Mouse (Mus musculus): ENCODE results near the gene Cbfb. TPM values are rescaled to one million over a fixed set of nuclear protein-coding genes. Genes with fewer than 3 reads are reported as not detected.
A peak's percentile ranks its signal among the peaks of the same experiment; 100 is the strongest.

Cbfb gene
- polyA plus RNA-seq, 1 experiment from 2014 or later, result 105 TPM

GRCm38 (mm10) chr8:105237442-105238142 is 67.1 kb downstream of the Cbfb start:
- whole genome bisulfite sequencing, result 93% methylated on average over 14 of the region's 14 CpGs
- H3K9ac ChIP-seq (ENCODE audit: low read length), result no peak overlapping the region
- no peak overlapping the region for H3K27ac ChIP-seq (replicated peaks; ENCODE audit: low read depth, low read length)
- no peak overlapping the region for H3K4me3 ChIP-seq (ENCODE audit: low read depth, low read length)
- ATAC-seq (ENCODE audit: insufficient number of reproducible peaks, low FRiP score, low TSS enrichment, low read depth), result no peak
- H3K4me2 ChIP-seq (ENCODE audit: low read depth, severe bottlenecking), result no peak overlapping the region
- no peak for DNase-seq (ENCODE audit: low spot score)
- H3K27me3 ChIP-seq (ENCODE audit: control insufficient read depth, insufficient read depth, low read length), result no peaks in the 10 kb centered on the region
- no peaks in the 10 kb centered on the region for H3K9me3 ChIP-seq (ENCODE audit: control insufficient read depth, low read length)
- H3K4me1 ChIP-seq (ENCODE audit: control insufficient read depth, insufficient read depth, low read length), result no peaks in the 10 kb centered on the region
- no peaks in the 10 kb centered on the region; the same call in 1 of the 2 replicates for H3K36me3 ChIP-seq (ENCODE audit: control insufficient read depth, insufficient read depth, low read length)

- no peaks in the 10 kb centered on the region for H3K36me3 ChIP-seq (ENCODE audit: control insufficient read depth, insufficient read depth, low read length)
- H3K4me3 ChIP-seq (ENCODE audit: low read depth, low read length), result no peak overlapping the region
- 98% methylated on average over 7 of the region's 7 CpGs for WGBS
These were observed 70.5 kb downstream of the Cbfb start for GRCm38 (mm10) chr8:105241016-105241415.

GRCm38 (mm10) chr8:105251954-105252353 is 81.5 kb downstream of the Cbfb start:
- DNase-seq (ENCODE audit: low spot score) (no peak), ATAC-seq (ENCODE audit: insufficient number of reproducible peaks, low FRiP score, low TSS enrichment, low read depth) (no peak)
- Histone ChIP-seq H3K9ac (ENCODE audit: low read length) (no peak overlapping the region), H3K4me1 (ENCODE audit: control insufficient read depth, insufficient read depth, low read length) (peaks cover 5% of the 10 kb centered on the region; the same call in 1 of the 2 replicates), H3K4me3 (ENCODE audit: low read depth, low read length) (no peak overlapping the region), H3K27me3 (ENCODE audit: control insufficient read depth, insufficient read depth, low read length) (peaks cover 7% of the 10 kb centered on the region; the same call in 1 of the 2 replicates), H3K4me2 (ENCODE audit: low read depth, severe bottlenecking) (no peak overlapping the region), H3K36me3 (ENCODE audit: control insufficient read depth, insufficient read depth, low read length) (peaks cover 16% of the 10 kb centered on the region), H3K9me3 (ENCODE audit: control insufficient read depth, low read length) (no peaks in the 10 kb centered on the region), H3K27ac (replicated peaks; ENCODE audit: low read depth, low read length) (no peak overlapping the region)
- WGBS, result 96% methylated on average over 6 of the region's 6 CpGs

More at GRCm38 (mm10) chr8:105241016-105241415, 70.5 kb downstream of the Cbfb start:
- H3K27ac ChIP-seq (replicated peaks; ENCODE audit: low read depth, low read length), result no peak overlapping the region
- H3K9ac ChIP-seq (ENCODE audit: low read length), result no peak overlapping the region
- no peak for DNase-seq (ENCODE audit: low spot score)
- H3K4me2 ChIP-seq (ENCODE audit: low read depth, severe bottlenecking), result no peak overlapping the region
- H3K27me3 ChIP-seq (ENCODE audit: control insufficient read depth, insufficient read depth, low read length), result no peaks in the 10 kb centered on the region
- no peak for ATAC-seq (ENCODE audit: insufficient number of reproducible peaks, low FRiP score, low TSS enrichment, low read depth)
- no peaks in the 10 kb centered on the region for H3K4me1 ChIP-seq (ENCODE audit: control insufficient read depth, insufficient read depth, low read length)
- H3K9me3 ChIP-seq (ENCODE audit: control insufficient read depth, low read length), result no peaks in the 10 kb centered on the region

GRCm38 (mm10) chr8:105252680-105253537 is 82.4 kb downstream of the Cbfb start:
- no peak for ATAC-seq (ENCODE audit: insufficient number of reproducible peaks, low FRiP score, low TSS enrichment, low read depth)

GRCm38 (mm10) chr8:105253766-105254151 is 83.3 kb downstream of the Cbfb start:
- ATAC-seq (ENCODE audit: insufficient number of reproducible peaks, low FRiP score, low TSS enrichment, low read depth), result peak; percentile 14; the same call in 1 of the 2 replicates
- Histone ChIP-seq H3K9me3 (ENCODE audit: control insufficient read depth, low read length) (no peaks in the 10 kb centered on the region), H3K27ac (replicated peaks; ENCODE audit: low read depth, low read length) (no peak overlapping the region), H3K4me2 (ENCODE audit: low read depth, severe bottlenecking) (peak overlapping the region; percentile 98), H3K4me3 (ENCODE audit: low read depth, low read length) (peak overlapping the region; percentile 61), H3K27me3 (ENCODE audit: control insufficient read depth, insufficient read depth, low read length) (peaks cover 21% of the 10 kb centered on the region), H3K4me1 (ENCODE audit: control insufficient read depth, insufficient read depth, low read length) (peaks cover 6% of the 10 kb centered on the region), H3K9ac (ENCODE audit: low read length) (no peak overlapping the region), H3K36me3 (ENCODE audit: control insufficient read depth, insufficient read depth, low read length) (peaks cover 14% of the 10 kb centered on the region)
- WGBS, result 39% methylated on average over 20 of the region's 20 CpGs
- DNase-seq (ENCODE audit: low spot score), result no peak

More at GRCm38 (mm10) chr8:105252680-105253537, 82.4 kb downstream of the Cbfb start:
- DNase-seq (ENCODE audit: low spot score), result no peak
- H3K27me3 ChIP-seq (ENCODE audit: control insufficient read depth, insufficient read depth, low read length), result peaks cover 12% of the 10 kb centered on the region
- H3K4me3 ChIP-seq (ENCODE audit: low read depth, low read length), result no peak overlapping the region
- 88% methylated on average over 10 of the region's 10 CpGs for WGBS
- peaks cover 5% of the 10 kb centered on the region; the same call in 1 of the 2 replicates for H3K4me1 ChIP-seq (ENCODE audit: control insufficient read depth, insufficient read depth, low read length)
- H3K4me2 ChIP-seq (ENCODE audit: low read depth, severe bottlenecking), result no peak overlapping the region
- no peak overlapping the region for H3K9ac ChIP-seq (ENCODE audit: low read length)
- H3K9me3 ChIP-seq (ENCODE audit: control insufficient read depth, low read length), result no peaks in the 10 kb centered on the region
- peaks cover 16% of the 10 kb centered on the region for H3K36me3 ChIP-seq (ENCODE audit: control insufficient read depth, insufficient read depth, low read length)
- H3K27ac ChIP-seq (replicated peaks; ENCODE audit: low read depth, low read length), result no peak overlapping the region

- ATAC-seq (ENCODE audit: insufficient number of reproducible peaks, low FRiP score, low TSS enrichment, low read depth) (peak; percentile 79), DNase-seq (ENCODE audit: low spot score) (peak; percentile 95)
- no peaks in the 10 kb centered on the region for H3K9me3 ChIP-seq (ENCODE audit: control insufficient read depth, low read length)
- H3K9ac ChIP-seq (ENCODE audit: low read length), result peak overlapping the region; percentile 68
- peaks cover 8% of the 10 kb centered on the region for H3K4me1 ChIP-seq (ENCODE audit: control insufficient read depth, insufficient read depth, low read length)
- H3K4me2 ChIP-seq (ENCODE audit: low read depth, severe bottlenecking), result peak overlapping the region; percentile 98
- H3K4me3 ChIP-seq (ENCODE audit: low read depth, low read length), result peak overlapping the region; percentile 61
- WGBS, result under 1% methylated on average over 67 of the region's 74 CpGs
- peaks cover 11% of the 10 kb centered on the region for H3K36me3 ChIP-seq (ENCODE audit: control insufficient read depth, insufficient read depth, low read length)
- H3K27me3 ChIP-seq (ENCODE audit: control insufficient read depth, insufficient read depth, low read length), result peaks cover 27% of the 10 kb centered on the region
- no peak overlapping the region for H3K27ac ChIP-seq (replicated peaks; ENCODE audit: low read depth, low read length)
These were observed 83.9 kb downstream of the Cbfb start for GRCm38 (mm10) chr8:105254152-105254965.

- Histone ChIP-seq H3K4me1 (ENCODE audit: control insufficient read depth, insufficient read depth, low read length) (peaks cover 11% of the 10 kb centered on the region), H3K36me3 (ENCODE audit: control insufficient read depth, insufficient read depth, low read length) (peaks cover 11% of the 10 kb centered on the region), H3K4me2 (ENCODE audit: low read depth, severe bottlenecking) (peak within 1 kb of the TSS; percentile 98), H3K9ac (ENCODE audit: low read length) (peak within 1 kb of the TSS; percentile 68), H3K4me3 (ENCODE audit: low read depth, low read length) (peak within 1 kb of the TSS; percentile 61), H3K9me3 (ENCODE audit: control insufficient read depth, low read length) (no peaks in the 10 kb centered on the region), H3K27me3 (ENCODE audit: control insufficient read depth, insufficient read depth, low read length) (peaks cover 33% of the 10 kb centered on the region), H3K27ac (replicated peaks; ENCODE audit: low read depth, low read length) (no peak within 1 kb of the TSS)
- WGBS, result 2% methylated on average over 14 of the region's 14 CpGs
- ATAC-seq (ENCODE audit: insufficient number of reproducible peaks, low FRiP score, low TSS enrichment, low read depth) (peak; percentile 52), DNase-seq (ENCODE audit: low spot score) (peak; percentile 72)
These were observed 84.5 kb downstream of the Cbfb start, which contains the start of gene B3gnt9 for GRCm38 (mm10) chr8:105254966-105255350. Gene B3gnt9 (minus strand): TSS chr8:105255153.

Data from limb, embryonic 11.5 days (tissue).